Mouse (Mus musculus) megakaryocyte, embryonic 14.5 days (primary cell): ENCODE measurements around the gene Lypd1.

ENCODE experiments used
- FLI1 ChIP-seq: IDR thresholded peaks from 2 replicates; pipeline ENCODE4 v1.6.1; 2012; ENCODE audit warnings: low read length, inconsistent platforms, mixed read lengths
- GATA1 ChIP-seq: IDR thresholded peaks from 3 replicates; pipeline ENCODE4 v1.6.1; 2012; ENCODE audit warnings: mixed read lengths, low read length, inconsistent platforms, borderline replicate concordance

- TF ChIP-seq GATA1 = no peak
- no peak for TF ChIP-seq FLI1
These were observed 54.3 kb downstream of the Lypd1 start for GRCm38 (mm10) chr1:125858631-125859030.
